Mouse (Mus musculus) embryonic facial prominence, embryonic 13.5 days (tissue): ENCODE measurements around the gene Mgll. TPM values are rescaled to one million over a fixed set of nuclear protein-coding genes. Genes with fewer than 3 reads are reported as not detected.

Experiments
- ATAC-seq: fragments of 200-750 bp; cut with Nextera tagmentation; 2 replicates; pipeline ENCODE4 v1.8.0; 2017; ENCODE audit warnings: low read depth; ENCODE audit not compliant: insufficient number of reproducible peaks, insufficient read depth, low FRiP score, low TSS enrichment
- H3K27ac ChIP-seq: fragments of 300-500 bp; sonication (generic); 2 replicates; pipeline ENCODE4 v1.5.1; 2015; ENCODE audit warnings: moderate library complexity, mild to moderate bottlenecking, inconsistent platforms
- H3K27me3 ChIP-seq: fragments of 300-500 bp; sonication (generic); 2 replicates; pipeline ENCODE4 v1.6.1; 2015; ENCODE audit warnings: mild to moderate bottlenecking, inconsistent platforms
- H3K36me3 ChIP-seq: fragments of 300-500 bp; sonication (generic); 2 replicates; pipeline ENCODE4 v1.6.1; 2015; ENCODE audit warnings: mild to moderate bottlenecking, inconsistent platforms
- H3K4me1 ChIP-seq: fragments of 300-500 bp; sonication (generic); 2 replicates; pipeline ENCODE4 v1.6.1; 2015; ENCODE audit warnings: inconsistent platforms
- H3K4me2 ChIP-seq: fragments of 300-500 bp; sonication (generic); 2 replicates; pipeline ENCODE4 v1.6.1; 2015; ENCODE audit warnings: moderate library complexity, mild to moderate bottlenecking, inconsistent platforms
- H3K4me3 ChIP-seq: fragments of 300-500 bp; sonication (generic); 2 replicates; pipeline ENCODE4 v1.5.1; 2015; ENCODE audit warnings: mild to moderate bottlenecking, inconsistent platforms
- H3K9ac ChIP-seq: fragments of 300-500 bp; sonication (generic); 2 replicates; pipeline ENCODE4 v1.6.1; 2015; ENCODE audit warnings: mild to moderate bottlenecking, inconsistent platforms
- H3K9me3 ChIP-seq: fragments of 300-500 bp; sonication (generic); 2 replicates; pipeline ENCODE4 v1.6.1; 2016; ENCODE audit warnings: inconsistent platforms
- WGBS: fragments of 180-500 bp; shearing (Covaris S2); methylation state at CpG from one replicate; pipeline ENCODE4 v1.1.7; 2015; ENCODE audit warnings: mixed read lengths; 5-methylcytosine and 5-hydroxymethylcytosine counted together
- polyA plus RNA-seq: library from polyadenylated mRNA; unstranded; fragments of >200 nt; fragmentation: Nextera tagmentation; extraction: Ambion mirVana; gene quantifications from 2 replicates; pipeline ENCODE4 v1.2.1, GENCODE M21; 2015

The Mgll gene
- polyA plus RNA-seq = 19.1 and 19.7 TPM in 2 replicates

DNA sequence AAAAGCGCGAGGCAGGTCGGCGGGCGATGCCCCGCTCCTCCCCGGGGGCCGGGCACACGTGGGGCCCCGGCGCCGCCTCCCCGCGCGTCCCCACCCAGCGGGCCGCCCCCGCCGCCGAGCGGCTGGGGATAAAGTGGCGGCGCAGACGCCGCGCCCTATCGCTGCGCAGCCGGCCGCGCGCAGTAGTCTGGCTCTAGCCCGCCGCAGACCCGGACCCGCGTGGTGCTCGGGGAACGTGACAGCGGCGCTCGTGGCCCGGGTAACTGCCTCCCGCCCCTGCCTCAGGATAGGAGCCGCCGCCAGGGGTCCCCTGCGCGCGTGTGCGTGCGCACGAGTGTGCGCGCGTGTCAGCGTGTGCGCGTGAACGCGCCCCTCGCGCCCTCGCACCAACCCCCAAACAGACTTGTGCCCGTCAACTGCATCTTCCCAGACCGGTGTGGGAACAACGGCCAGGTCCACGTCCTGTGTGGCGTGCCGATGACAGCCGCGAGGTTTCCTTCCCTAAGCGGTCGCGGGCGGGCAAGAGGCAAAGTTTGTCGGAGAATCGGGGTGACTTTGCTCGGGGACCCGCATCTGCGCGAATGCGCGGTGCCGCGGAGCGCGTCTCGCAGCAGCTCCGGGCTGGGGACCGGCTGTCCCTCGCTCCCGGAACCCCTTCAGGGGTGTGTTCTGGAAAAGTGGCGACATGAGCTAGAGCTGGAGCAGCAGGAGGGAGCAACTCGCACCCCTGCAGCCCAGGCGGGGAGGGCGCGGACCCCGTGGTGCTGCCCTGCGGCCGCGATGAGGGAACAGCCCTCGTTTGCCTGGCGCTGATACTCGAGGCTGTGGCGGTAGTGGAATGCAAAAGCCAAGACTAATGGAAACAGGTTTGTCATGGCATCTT lies at the start of gene Mgll:
Gene Mgll (plus strand): TSS at position 100 of the 883 bp plus-strand sequence.
- Histone ChIP-seq H3K9ac (peak within 1 kb of the TSS; percentile 77), H3K4me1 (peaks cover 28% of the 10 kb centered on the region), H3K27me3 (peaks cover 29% of the 10 kb centered on the region), H3K4me3 (peak within 1 kb of the TSS; percentile 67), H3K27ac (peak within 1 kb of the TSS; percentile 71), H3K36me3 (no peaks in the 10 kb centered on the region), H3K9me3 (no peaks in the 10 kb centered on the region), H3K4me2 (peak within 1 kb of the TSS; percentile 90)
- ATAC-seq = peak; percentile 70
- under 1% methylated on average over 105 of the region's 105 CpGs for WGBS

DNA sequence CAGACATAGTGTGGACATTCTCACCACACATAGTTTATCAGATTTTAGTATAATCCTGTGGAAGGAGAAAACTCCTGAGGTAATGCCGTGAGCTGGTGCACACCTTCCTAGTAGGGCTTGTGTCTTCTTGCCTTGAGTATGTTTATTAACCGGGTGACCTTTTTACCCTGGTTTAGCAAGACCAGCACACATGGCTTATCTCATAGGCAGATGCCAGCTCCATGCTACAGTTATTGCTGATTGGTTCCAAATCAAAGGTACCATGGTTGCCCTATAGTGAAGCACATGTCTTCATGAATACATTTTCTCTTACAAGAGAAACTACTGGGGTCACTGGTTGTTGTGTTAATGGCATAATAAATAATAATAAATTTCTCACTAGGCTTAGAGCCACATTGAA lies 48.4 kb upstream of the Mgll start:
- Histone ChIP-seq H3K27me3 (no peaks in the 10 kb centered on the region), H3K36me3 (no peaks in the 10 kb centered on the region), H3K27ac (no peak overlapping the region), H3K4me1 (no peaks in the 10 kb centered on the region), H3K4me2 (no peak overlapping the region), H3K4me3 (no peak overlapping the region), H3K9me3 (no peaks in the 10 kb centered on the region), H3K9ac (no peak overlapping the region)
- 91% methylated on average over 2 of the region's 2 CpGs for WGBS
- ATAC-seq = no peak

DNA sequence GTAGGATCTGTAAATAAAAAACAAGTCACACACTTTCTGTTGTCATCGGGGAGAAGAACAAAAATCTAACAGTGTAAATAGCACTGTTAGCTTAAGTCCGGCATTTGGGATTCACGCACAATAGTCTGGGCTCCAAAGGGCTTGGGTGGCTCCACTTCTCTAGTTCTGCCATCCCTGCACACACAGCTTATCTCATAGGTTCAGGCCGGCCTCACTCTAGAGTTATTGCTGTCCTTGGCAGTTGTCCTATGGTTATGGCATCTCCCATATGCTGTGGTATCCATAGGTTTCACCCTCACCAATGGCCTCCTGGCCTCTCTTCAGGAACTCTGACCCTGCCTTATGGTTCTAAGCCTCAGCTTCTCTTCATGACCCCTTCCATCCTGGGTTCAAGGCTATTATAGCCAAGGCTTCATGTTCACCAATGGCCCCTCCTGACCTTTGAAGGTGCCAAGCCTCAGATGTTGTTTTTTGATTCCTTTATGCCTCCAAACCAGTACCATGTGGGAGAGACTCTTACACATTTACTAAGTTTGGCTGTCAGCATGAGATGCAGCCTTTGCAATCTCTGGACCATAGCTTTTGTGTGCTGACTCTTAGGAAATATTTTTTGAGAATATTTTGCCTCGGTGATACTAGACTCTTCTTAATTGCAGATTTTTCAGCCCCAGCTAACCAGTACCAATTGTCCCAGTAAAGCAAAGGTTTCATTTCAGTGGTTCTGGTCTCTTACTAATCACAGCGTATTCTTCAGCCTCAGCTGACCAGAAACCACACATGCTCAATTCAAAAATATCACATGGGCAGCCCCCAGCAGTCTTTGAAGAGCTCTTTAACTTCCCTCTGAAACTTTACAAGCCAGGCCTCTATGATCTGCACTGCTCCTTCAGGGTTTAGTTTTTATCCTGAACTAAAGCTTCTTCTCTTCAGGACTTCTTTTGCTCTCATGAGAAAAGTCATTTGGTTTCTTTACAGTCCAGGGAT lies 47.2 kb upstream of the Mgll start:
- 88% methylated on average over 6 of the region's 6 CpGs for whole genome bisulfite sequencing
- ATAC-seq = no peak
- no peaks in the 10 kb centered on the region for H3K9me3 ChIP-seq
- no peaks in the 10 kb centered on the region for H3K27me3 ChIP-seq
- H3K4me1 ChIP-seq = no peaks in the 10 kb centered on the region
- H3K9ac ChIP-seq = no peak overlapping the region
- H3K27ac ChIP-seq = no peak overlapping the region
- no peaks in the 10 kb centered on the region for H3K36me3 ChIP-seq
- H3K4me3 ChIP-seq = no peak overlapping the region
- no peak overlapping the region for H3K4me2 ChIP-seq

DNA sequence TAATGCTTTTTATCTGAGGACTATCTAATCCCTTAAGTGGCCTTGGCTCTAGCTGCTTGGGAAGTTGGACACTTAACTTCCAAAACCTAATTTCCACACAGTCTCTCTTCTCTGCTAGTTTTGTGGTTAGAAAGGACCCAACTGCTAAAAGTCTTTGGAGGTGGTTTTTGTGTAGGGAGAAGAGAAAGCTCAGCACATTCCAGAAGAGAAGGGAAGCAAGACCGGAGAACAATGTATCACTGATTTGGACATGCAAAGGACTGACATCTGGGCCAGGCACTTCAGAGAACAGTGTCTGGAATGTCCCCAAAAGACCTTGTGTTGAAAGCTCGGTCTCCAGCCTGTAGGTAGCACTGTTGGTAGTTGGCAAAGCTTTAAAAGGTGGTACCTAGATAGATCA lies 46.5 kb upstream of the Mgll start:
- no peak for ATAC-seq
- H3K36me3 ChIP-seq = no peaks in the 10 kb centered on the region
- no peaks in the 10 kb centered on the region for H3K4me1 ChIP-seq
- no peaks in the 10 kb centered on the region for H3K9me3 ChIP-seq
- no peak overlapping the region for H3K4me3 ChIP-seq
- H3K4me2 ChIP-seq = no peak overlapping the region
- no peak overlapping the region for H3K9ac ChIP-seq
- no peak overlapping the region for H3K27ac ChIP-seq
- WGBS = 62% methylated on average over 2 of the region's 2 CpGs
- no peaks in the 10 kb centered on the region for H3K27me3 ChIP-seq

DNA sequence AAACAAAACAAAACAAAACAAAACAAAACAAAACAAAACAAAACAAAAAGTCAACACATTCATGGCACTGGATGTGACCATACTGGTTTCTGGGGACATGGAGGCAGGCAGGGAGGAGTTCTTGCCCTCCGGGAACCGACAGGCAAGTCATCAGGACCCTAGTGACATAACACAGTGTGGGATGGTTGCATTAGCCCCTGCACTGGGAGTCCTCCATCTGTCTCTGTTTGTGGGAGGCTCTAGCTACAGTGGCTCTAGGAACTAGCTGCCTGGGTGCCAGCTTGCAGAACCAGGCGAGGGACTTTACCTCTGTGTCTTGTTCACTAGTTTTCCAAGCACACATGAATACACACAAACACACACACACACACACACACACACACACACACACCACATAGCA lies 43.2 kb upstream of the Mgll start:
- Histone ChIP-seq H3K4me2 (no peak overlapping the region), H3K27ac (no peak overlapping the region), H3K36me3 (no peaks in the 10 kb centered on the region), H3K27me3 (no peaks in the 10 kb centered on the region), H3K4me1 (no peaks in the 10 kb centered on the region), H3K4me3 (no peak overlapping the region), H3K9me3 (no peaks in the 10 kb centered on the region), H3K9ac (no peak overlapping the region)
- ATAC-seq = no peak
- 93% methylated on average over 3 of the region's 3 CpGs for WGBS

- no peak overlapping the region for H3K4me3 ChIP-seq
- no peaks in the 10 kb centered on the region for H3K4me1 ChIP-seq
- H3K36me3 ChIP-seq = no peaks in the 10 kb centered on the region
- no peak overlapping the region for H3K9ac ChIP-seq
- no peak for ATAC-seq
- 61% methylated on average over 7 of the region's 7 CpGs for WGBS
- no peak overlapping the region for H3K27ac ChIP-seq
- no peaks in the 10 kb centered on the region for H3K9me3 ChIP-seq
- H3K4me2 ChIP-seq = no peak overlapping the region
- H3K27me3 ChIP-seq = no peaks in the 10 kb centered on the region
Measured at GRCm38 (mm10) chr6:88683380-88684053, 40.7 kb upstream of the Mgll start.

- no peak overlapping the region for H3K27ac ChIP-seq
- no peaks in the 10 kb centered on the region for H3K27me3 ChIP-seq
- no peak for ATAC-seq
- H3K4me2 ChIP-seq = no peak overlapping the region
- no peaks in the 10 kb centered on the region for H3K9me3 ChIP-seq
- H3K36me3 ChIP-seq = no peaks in the 10 kb centered on the region
- WGBS = 86% methylated on average over 11 of the region's 11 CpGs
- H3K9ac ChIP-seq = 0 out of 2 replicates have a peak overlapping the region, but pooled peaks have one; percentile 32
- H3K4me1 ChIP-seq = no peaks in the 10 kb centered on the region
- H3K4me3 ChIP-seq = no peak overlapping the region
Measured at GRCm38 (mm10) chr6:88688171-88688570, 36.0 kb upstream of the Mgll start.

- H3K4me1 ChIP-seq = no peaks in the 10 kb centered on the region
- no peak overlapping the region for H3K4me2 ChIP-seq
- no peaks in the 10 kb centered on the region for H3K36me3 ChIP-seq
- no peaks in the 10 kb centered on the region for H3K9me3 ChIP-seq
- no peak for ATAC-seq
- no peak overlapping the region for H3K9ac ChIP-seq
- no peak overlapping the region for H3K27ac ChIP-seq
- no peak overlapping the region for H3K4me3 ChIP-seq
- 64% methylated on average over 3 of the region's 3 CpGs for WGBS
- H3K27me3 ChIP-seq = no peaks in the 10 kb centered on the region
Measured at GRCm38 (mm10) chr6:88688712-88689111, 35.5 kb upstream of the Mgll start.

DNA sequence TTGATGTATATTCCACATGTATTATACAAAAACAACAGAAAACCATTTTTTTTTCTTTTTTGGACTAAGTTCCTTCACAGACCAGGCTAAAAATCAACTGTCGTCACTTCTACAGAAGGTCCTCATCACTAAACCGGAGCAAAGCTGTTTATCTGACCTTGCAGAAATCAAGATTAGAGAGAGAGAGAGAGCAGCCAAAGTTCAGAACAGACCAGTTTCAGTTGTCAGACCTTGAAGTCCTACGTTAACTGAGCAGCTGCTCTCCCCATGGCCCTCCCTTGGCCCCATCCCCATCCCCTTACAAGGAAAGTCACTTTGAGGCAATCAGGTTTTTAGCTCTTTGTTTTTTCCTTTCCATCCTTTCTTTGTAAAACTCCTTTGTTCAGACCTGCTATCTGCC lies 34.0 kb upstream of the Mgll start:
- no peak for ATAC-seq
- WGBS = 61% methylated on average over 3 of the region's 3 CpGs
- H3K9me3 ChIP-seq = no peaks in the 10 kb centered on the region
- no peaks in the 10 kb centered on the region for H3K36me3 ChIP-seq
- H3K9ac ChIP-seq = no peak overlapping the region
- H3K4me2 ChIP-seq = no peak overlapping the region
- no peak overlapping the region for H3K27ac ChIP-seq
- no peaks in the 10 kb centered on the region for H3K27me3 ChIP-seq
- H3K4me1 ChIP-seq = no peaks in the 10 kb centered on the region
- no peak overlapping the region for H3K4me3 ChIP-seq

DNA sequence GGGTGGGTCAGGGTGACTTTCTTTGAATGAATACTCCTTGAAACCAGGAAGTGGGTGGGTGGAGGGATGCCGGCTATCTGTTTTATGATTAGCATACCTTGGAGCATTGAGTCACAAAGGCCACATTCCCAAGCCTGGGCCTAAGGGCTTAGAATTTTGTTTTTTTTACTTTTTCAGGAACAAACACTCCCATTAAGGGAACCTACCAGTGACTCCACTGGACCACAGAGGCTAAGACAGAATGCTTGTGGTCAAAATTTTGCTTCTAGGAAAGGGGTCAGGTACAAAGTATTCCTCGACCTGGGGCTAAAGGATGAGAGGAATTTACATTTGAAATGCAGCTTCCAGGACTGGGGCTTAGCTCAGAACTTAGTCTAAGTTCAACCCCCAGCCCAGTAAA lies 32.9 kb upstream of the Mgll start:
- WGBS = 67% methylated on average over 2 of the region's 2 CpGs
- Histone ChIP-seq H3K4me3 (no peak overlapping the region), H3K27ac (no peak overlapping the region), H3K27me3 (no peaks in the 10 kb centered on the region), H3K4me1 (no peaks in the 10 kb centered on the region), H3K4me2 (no peak overlapping the region), H3K9ac (no peak overlapping the region), H3K36me3 (no peaks in the 10 kb centered on the region), H3K9me3 (no peaks in the 10 kb centered on the region)
- no peak for ATAC-seq

DNA sequence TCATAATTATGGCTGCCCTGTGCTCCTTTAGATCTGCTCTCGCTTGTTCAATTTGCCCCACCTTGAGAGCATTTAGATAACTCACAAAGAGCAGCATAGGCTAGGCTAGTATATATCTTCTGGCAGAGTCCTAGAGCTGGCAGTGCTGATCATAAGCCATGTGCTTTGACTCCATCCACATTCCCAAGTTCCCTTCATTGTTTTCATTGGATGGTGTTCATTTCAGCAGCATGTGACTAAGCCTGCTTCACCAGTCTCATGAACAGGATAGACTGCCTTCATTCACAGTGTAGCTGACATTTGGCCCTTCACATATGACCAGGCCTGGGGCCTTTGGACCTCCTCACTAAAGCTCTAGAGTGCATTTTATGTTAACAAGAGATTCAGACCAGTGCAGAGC lies 21.3 kb upstream of the Mgll start:
- no peak overlapping the region for H3K4me2 ChIP-seq
- H3K9me3 ChIP-seq = no peaks in the 10 kb centered on the region
- no peaks in the 10 kb centered on the region for H3K36me3 ChIP-seq
- H3K27ac ChIP-seq = no peak overlapping the region
- WGBS = 89% methylated on average over 1 of the region's 1 CpGs
- H3K9ac ChIP-seq = no peak overlapping the region
- no peak overlapping the region for H3K4me3 ChIP-seq
- no peak for ATAC-seq
- H3K4me1 ChIP-seq = peaks cover 6% of the 10 kb centered on the region; the same call in 1 of the 2 replicates
- H3K27me3 ChIP-seq = no peaks in the 10 kb centered on the region
